Mouse (Mus musculus): ENCODE results near the gene Mgat5b.

DNA sequence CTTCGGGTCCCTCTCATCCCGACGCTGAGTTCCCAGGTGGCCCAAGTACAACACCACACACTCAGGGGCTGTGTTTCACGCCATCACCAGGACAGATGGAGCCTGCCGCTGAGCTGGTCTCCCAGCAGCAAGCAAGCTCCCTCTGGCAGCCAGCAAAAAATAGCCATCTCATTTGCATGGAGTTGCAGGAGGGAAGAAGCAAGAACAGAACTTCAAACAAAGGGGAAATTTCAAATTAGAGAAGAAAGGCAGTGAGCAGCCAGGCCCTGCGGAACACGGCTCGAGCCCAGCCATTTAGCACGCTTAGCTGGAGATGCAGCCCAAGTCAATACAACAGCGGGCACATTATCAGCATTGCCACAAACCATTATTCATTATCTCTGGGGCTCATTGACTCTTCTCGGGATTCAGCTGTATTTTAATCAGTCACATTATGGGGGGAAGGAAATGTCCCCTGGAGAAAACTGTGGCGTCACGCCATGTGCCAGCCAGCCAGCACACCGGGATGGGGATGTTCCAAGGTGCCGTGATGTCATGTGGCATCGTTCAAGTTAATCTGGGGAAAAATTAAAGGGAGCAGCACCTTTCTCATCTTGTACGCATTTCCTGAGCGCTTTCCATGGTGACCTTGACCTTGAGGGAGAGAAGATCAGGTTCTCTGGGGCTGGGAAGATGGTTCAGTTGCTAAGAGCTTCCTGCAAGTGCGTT lies 110.4 kb downstream of the Mgat5b start:
- TF ChIP-seq TAL1 (conservative IDR thresholded peaks at IDR 0.05; ENCODE audit: low read depth, low read length) (peak; percentile 48), CTCF (IDR thresholded peaks at IDR 0.05; ENCODE audit: low read depth, low read length) (no peak), POLR2AphosphoS5 (IDR thresholded peaks at IDR 0.05; ENCODE audit: insufficient replicate concordance, low read depth, low read length) (no peak)
